Mouse (Mus musculus) heart, postnatal 0 days (tissue): ENCODE data around the gene Snx27. TPM values are rescaled to one million over a fixed set of nuclear protein-coding genes. Genes with fewer than 3 reads are reported as not detected.
A peak's percentile ranks its signal among the peaks of the same experiment; 100 is the strongest.

Source experiments
- ATAC-seq: fragments of 200-750 bp; cut with Nextera tagmentation; 2 replicates; pipeline ENCODE4 v1.8.0; 2017; ENCODE audit warnings: low read depth, moderate number of reproducible peaks, moderate library complexity; ENCODE audit not compliant: insufficient read depth
- DNase-seq: peaks from one replicate; pipeline ENCODE4 v3.0.0-alpha.2; 2016; ENCODE audit warnings: low spot score
- H3K27ac ChIP-seq: fragments of 300-500 bp; sonication (generic); 2 replicates; pipeline ENCODE4 v1.5.1; 2014; ENCODE audit warnings: low read depth, mild to moderate bottlenecking
- H3K27me3 ChIP-seq: fragments of 300-500 bp; sonication (generic); 2 replicates; pipeline ENCODE4 v1.6.1; 2014; ENCODE audit warnings: low read length, mixed read lengths; ENCODE audit not compliant: control insufficient read depth, insufficient read depth
- H3K36me3 ChIP-seq: fragments of 300-500 bp; sonication (generic); replicated peaks from 2 replicates; pipeline ENCODE4 v1.6.1; 2014; ENCODE audit warnings: low read length, mixed read lengths; ENCODE audit not compliant: control insufficient read depth, insufficient read depth
- H3K4me1 ChIP-seq: fragments of 300-500 bp; sonication (generic); 2 replicates; pipeline ENCODE4 v1.6.1; 2014; ENCODE audit warnings: antibody characterized with exemption; ENCODE audit not compliant: control insufficient read depth, insufficient read depth
- H3K4me2 ChIP-seq: fragments of 300-500 bp; sonication (generic); 2 replicates; pipeline ENCODE4 v1.6.1; 2014; ENCODE audit warnings: low read depth, mild to moderate bottlenecking, low read length, moderate library complexity
- H3K4me3 ChIP-seq: fragments of 300-500 bp; sonication (generic); 2 replicates; pipeline ENCODE4 v1.5.1; 2014; ENCODE audit warnings: low read depth, low read length
- H3K9ac ChIP-seq: fragments of 300-500 bp; sonication (generic); replicated peaks from 2 replicates; pipeline ENCODE4 v1.6.1; 2014; ENCODE audit warnings: low read depth, low read length, mixed read lengths
- H3K9me3 ChIP-seq: fragments of 300-500 bp; sonication (generic); replicated peaks from 2 replicates; pipeline ENCODE4 v1.6.1; 2016; ENCODE audit warnings: low read length; ENCODE audit not compliant: control insufficient read depth
- CTCF ChIP-seq: IDR thresholded peaks from 2 replicates; pipeline ENCODE4 v1.5.1; 2016; ENCODE audit warnings: antibody characterized with exemption, control low read depth, low read depth
- EP300 ChIP-seq: IDR thresholded peaks from 2 replicates; pipeline ENCODE4 v1.6.1; 2016; ENCODE audit warnings: antibody characterized with exemption, low read depth
- WGBS: fragments of 180-500 bp; shearing (Covaris S2); extraction: QIAGEN DNeasy Blood & Tissue Kit; methylation state at CpG from one replicate; pipeline ENCODE4 v1.1.7; 2014; 5-methylcytosine and 5-hydroxymethylcytosine counted together
- polyA plus RNA-seq: library from polyadenylated mRNA; unstranded; fragments of >200 nt; fragmentation: Nextera tagmentation; extraction: Ambion mirVana; gene quantifications from 2 replicates; pipeline ENCODE4 v1.2.1, GENCODE M21; 2015
- total RNA-seq: library from RNA; depleted of rRNA; stranded (reverse); fragments of >200 nt; gene quantifications from 2 replicates; pipeline ENCODE4 v1.2.3, GENCODE M21; 2014; ENCODE audit warnings: low replicate concordance

Snx27 gene
- total and polyA plus RNA-seq, 2 experiments from 2014 or later, result 17.2 to 18.1 TPM

DNA sequence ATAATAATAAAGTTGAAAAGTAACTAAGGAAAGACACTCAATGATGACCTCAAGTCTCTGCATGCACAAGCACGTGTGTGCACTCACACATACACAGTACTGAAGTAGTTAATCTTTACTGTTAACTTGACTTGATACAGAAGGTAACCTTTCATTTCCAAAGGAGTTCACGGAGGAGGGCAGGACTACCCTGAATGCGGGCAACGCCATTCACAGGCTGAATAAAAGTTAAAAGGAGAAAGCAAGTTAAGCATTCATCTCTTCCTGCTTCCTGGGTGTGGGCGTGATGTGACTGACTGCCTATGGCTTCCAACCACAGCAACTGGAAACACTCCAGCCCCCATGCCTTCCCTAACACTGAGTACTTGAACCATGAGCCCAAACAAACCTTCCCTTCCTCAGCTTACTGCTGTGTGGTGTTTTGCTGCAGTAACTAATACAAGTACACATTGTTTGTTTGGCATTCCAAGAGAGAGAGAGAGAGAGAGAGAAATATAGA, 22.5 kb downstream of the Snx27 start:
- TF ChIP-seq EP300, result no peak
- no peak for TF ChIP-seq CTCF
- Histone ChIP-seq H3K4me2 (no peak overlapping the region), H3K4me3 (no peak overlapping the region), H3K36me3 (peaks cover 30% of the 10 kb centered on the region), H3K4me1 (no peaks in the 10 kb centered on the region), H3K27me3 (no peaks in the 10 kb centered on the region), H3K9me3 (no peaks in the 10 kb centered on the region), H3K27ac (no peak overlapping the region), H3K9ac (no peak overlapping the region)
- DNase-seq, result no peak
- no peak for ATAC-seq
- WGBS, result 85% methylated on average over 5 of the region's 5 CpGs

DNA sequence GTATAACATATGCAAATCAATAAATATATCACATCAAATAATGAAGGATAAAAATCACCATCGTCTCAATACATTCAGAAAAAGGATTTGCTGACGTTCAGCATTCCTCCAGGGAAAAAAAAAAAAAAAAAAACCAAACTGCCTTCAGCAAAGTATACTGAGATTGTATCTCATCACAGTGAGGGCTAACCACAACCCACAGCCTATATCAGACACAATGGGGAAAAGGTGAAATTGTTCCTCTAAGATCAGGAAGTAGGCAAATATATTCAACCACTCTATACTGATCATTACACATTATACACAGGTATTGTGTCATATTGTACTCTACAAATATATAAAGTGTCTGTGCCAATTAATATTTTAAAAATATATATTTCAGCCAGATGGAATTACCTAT, 33.5 kb downstream of the Snx27 start:
- ATAC-seq (no peak), DNase-seq (no peak)
- WGBS, result 85% methylated on average over 2 of the region's 2 CpGs
- H3K9me3 ChIP-seq, result no peaks in the 10 kb centered on the region
- no peak overlapping the region for H3K27ac ChIP-seq
- no peak overlapping the region for H3K4me2 ChIP-seq
- no peak for TF ChIP-seq CTCF
- no peak for TF ChIP-seq EP300
- H3K36me3 ChIP-seq, result no peaks in the 10 kb centered on the region
- H3K27me3 ChIP-seq, result no peaks in the 10 kb centered on the region
- no peaks in the 10 kb centered on the region for H3K4me1 ChIP-seq
- no peak overlapping the region for H3K4me3 ChIP-seq
- no peak overlapping the region for H3K9ac ChIP-seq

- H3K4me2 ChIP-seq, result no peak overlapping the region
- no peak overlapping the region for H3K27ac ChIP-seq
- H3K9ac ChIP-seq, result no peak overlapping the region
- WGBS, result 93% methylated on average over 3 of the region's 3 CpGs
- H3K36me3 ChIP-seq, result no peaks in the 10 kb centered on the region
- ATAC-seq (no peak), DNase-seq (no peak)
- no peaks in the 10 kb centered on the region for H3K27me3 ChIP-seq
- no peaks in the 10 kb centered on the region for H3K4me1 ChIP-seq
- TF ChIP-seq EP300 (no peak), CTCF (no peak)
- no peaks in the 10 kb centered on the region for H3K9me3 ChIP-seq
- H3K4me3 ChIP-seq, result no peak overlapping the region
These were observed 45.3 kb downstream of the Snx27 start for GRCm38 (mm10) chr3:94537187-94537586.

- H3K9me3 ChIP-seq, result no peaks in the 10 kb centered on the region
- peak; percentile 47 for DNase-seq
- H3K36me3 ChIP-seq, result peaks cover 18% of the 10 kb centered on the region
- no peak overlapping the region for H3K27ac ChIP-seq
- no peak overlapping the region for H3K4me2 ChIP-seq
- H3K9ac ChIP-seq, result no peak overlapping the region
- no peaks in the 10 kb centered on the region for H3K27me3 ChIP-seq
- no peaks in the 10 kb centered on the region for H3K4me1 ChIP-seq
- ATAC-seq, result no peak
- H3K4me3 ChIP-seq, result no peak overlapping the region
- TF ChIP-seq EP300, result no peak
- TF ChIP-seq CTCF, result peak; percentile 56
These were observed 48.5 kb downstream of the Snx27 start for GRCm38 (mm10) chr3:94533968-94534367.

GRCm38 (mm10) chr3:94526731-94527130, 55.8 kb downstream of the Snx27 start:
- no peak overlapping the region for H3K27ac ChIP-seq
- TF ChIP-seq CTCF (no peak), EP300 (no peak)
- H3K4me2 ChIP-seq, result no peak overlapping the region
- H3K4me1 ChIP-seq, result no peaks in the 10 kb centered on the region
- H3K9ac ChIP-seq, result no peak overlapping the region
- H3K9me3 ChIP-seq, result no peaks in the 10 kb centered on the region
- no peak for DNase-seq
- no peak for ATAC-seq
- WGBS, result 82% methylated on average over 2 of the region's 2 CpGs
- peaks cover 53% of the 10 kb centered on the region for H3K36me3 ChIP-seq
- H3K27me3 ChIP-seq, result no peaks in the 10 kb centered on the region
- no peak overlapping the region for H3K4me3 ChIP-seq

DNA sequence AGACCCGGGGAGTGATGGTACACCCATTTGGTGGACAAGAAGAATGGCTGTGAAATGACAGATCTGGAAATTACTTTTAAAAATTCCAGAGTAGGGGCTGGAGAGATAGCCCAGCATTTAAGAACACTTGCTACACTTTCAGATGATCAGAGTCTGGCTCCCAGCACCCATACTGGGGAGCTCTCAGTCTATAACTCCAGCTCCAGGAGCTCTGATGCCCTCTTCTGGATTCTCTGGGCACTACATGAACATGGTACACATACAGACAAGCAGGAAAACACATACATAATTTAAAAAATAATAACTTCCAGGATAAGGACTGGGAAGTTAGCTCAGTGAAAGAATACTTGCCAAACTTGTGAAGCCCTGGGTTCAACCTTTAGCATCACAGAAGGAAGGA, 75.9 kb downstream of the Snx27 start:
- Histone ChIP-seq H3K36me3 (peaks cover 56% of the 10 kb centered on the region), H3K9me3 (no peaks in the 10 kb centered on the region), H3K4me2 (no peak overlapping the region), H3K4me1 (no peaks in the 10 kb centered on the region), H3K27me3 (no peaks in the 10 kb centered on the region), H3K9ac (no peak overlapping the region), H3K4me3 (no peak overlapping the region), H3K27ac (no peak overlapping the region)
- 91% methylated on average over 1 of the region's 1 CpGs for WGBS
- DNase-seq (no peak), ATAC-seq (no peak)
- TF ChIP-seq EP300 (no peak), CTCF (no peak)
